Mouse (Mus musculus) granulocyte monocyte progenitor cell, adult 5-6 weeks (primary cell): Measurements from ENCODE around the gene Mrpl12. TPM values are rescaled to one million over a fixed set of nuclear protein-coding genes. Genes with fewer than 3 reads are reported as not detected.
"Not testable (repeated sequence)": the region's sequence is repeated elsewhere in the genome, so short reads cannot be mapped to it uniquely, and the experiment has no call there.

Source experiments
- ATAC-seq: replicated peaks from 2 replicates; pipeline ENCODE4 v1.8.0; 2016; ENCODE audit warnings: mild to moderate bottlenecking, moderate TSS enrichment, inconsistent platforms; ENCODE audit not compliant: poor library complexity, severe bottlenecking
- total RNA-seq, 2 experiments: library from RNA; stranded (forward) in 1 of 2; stranded (reverse) in 1 of 2; fragments of 200-712, 200-1000 nt in 1 of 2; fragments of >200 nt in 1 of 2; fragmentation: Nextera tagmentation in 1 of 2; gene quantifications; 2 replicates each; pipeline ENCODE4 v1.2.3; 2014 to 2017

Gene Mrpl12
- total RNA-seq, 2 experiments from 2014 or later = 121 to 159 TPM

GRCm38 (mm10) chr11:120505661-120506060 lies 21.2 kb downstream of the Mrpl12 start:
- ATAC-seq = no peak

- peak; percentile 47 for ATAC-seq
These were observed 22.5 kb downstream of the Mrpl12 start for GRCm38 (mm10) chr11:120506899-120507298.

- no peak for ATAC-seq
These were observed 23.3 kb downstream of the Mrpl12 start for GRCm38 (mm10) chr11:120507611-120508289.

GRCm38 (mm10) chr11:120508290-120508870 lies 24.0 kb downstream of the Mrpl12 start:
- no peak for ATAC-seq

GRCm38 (mm10) chr11:120509940-120510339 lies 25.5 kb downstream of the Mrpl12 start:
- no peak for ATAC-seq

GRCm38 (mm10) chr11:120510375-120511030 lies 26.1 kb downstream of the Mrpl12 start:
- peak; percentile 70 for ATAC-seq

- no peak for ATAC-seq
These were observed 28.5 kb downstream of the Mrpl12 start for GRCm38 (mm10) chr11:120512790-120513453.

GRCm38 (mm10) chr11:120514262-120514661 lies 29.8 kb downstream of the Mrpl12 start:
- not testable (repeated sequence) for ATAC-seq

- ATAC-seq = peak; percentile 60
These were observed 31.2 kb downstream of the Mrpl12 start for GRCm38 (mm10) chr11:120515611-120516010.

- ATAC-seq = no peak
These were observed 32.7 kb downstream of the Mrpl12 start for GRCm38 (mm10) chr11:120517147-120517546.

GRCm38 (mm10) chr11:120518027-120518426 lies 33.6 kb downstream of the Mrpl12 start:
- peak; percentile 82 for ATAC-seq

- ATAC-seq = no peak
These were observed 34.1 kb downstream of the Mrpl12 start for GRCm38 (mm10) chr11:120518558-120518957.

GRCm38 (mm10) chr11:120519738-120520137 lies 35.3 kb downstream of the Mrpl12 start:
- peak; percentile 80 for ATAC-seq

- ATAC-seq = no peak
These were observed 36.1 kb downstream of the Mrpl12 start for GRCm38 (mm10) chr11:120520498-120520897.

GRCm38 (mm10) chr11:120520967-120521540 lies 36.6 kb downstream of the Mrpl12 start:
- no peak for ATAC-seq

- no peak for ATAC-seq
These were observed 38.2 kb downstream of the Mrpl12 start for GRCm38 (mm10) chr11:120522581-120522980.

GRCm38 (mm10) chr11:120525959-120526358 lies 41.5 kb downstream of the Mrpl12 start:
- peak; percentile 91 for ATAC-seq

- ATAC-seq = no peak
These were observed 43.4 kb downstream of the Mrpl12 start for GRCm38 (mm10) chr11:120527690-120528354.

- ATAC-seq = no peak
These were observed 44.5 kb downstream of the Mrpl12 start for GRCm38 (mm10) chr11:120528903-120529302.
